Comparison of ENCODE assay signal across 20 mouse cellular contexts in the genomic region with DNA sequence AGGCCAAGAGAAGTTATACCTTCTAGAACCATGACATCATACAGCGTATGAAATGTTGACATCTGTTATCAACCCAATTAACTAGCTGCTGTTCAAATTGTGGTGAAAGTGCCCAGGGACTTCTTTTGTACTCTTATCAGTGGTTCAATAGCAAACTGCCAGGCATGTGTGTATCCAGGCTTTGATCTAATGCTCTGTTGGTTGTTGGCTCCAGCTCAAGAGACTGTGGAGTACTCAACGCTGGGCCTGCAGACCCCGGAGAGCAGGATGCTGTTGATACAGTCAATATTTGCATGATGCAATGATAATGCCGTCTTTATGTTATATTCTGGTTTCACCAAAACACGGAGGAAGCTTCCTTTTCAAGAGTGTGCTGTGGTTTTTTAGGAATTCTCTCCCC.
A peak's percentile ranks its signal among the peaks of the same experiment; 100 is the strongest.
DNase-seq lines count a peak whose midpoint lies in the region; ATAC-seq and TF ChIP-seq lines count a peak whose summit lies in the region.
"Had no signal": no experiment of that assay in that cellular context is flagged by ENCODE, and none has a peak within 500 bp of the region (broad histone marks: within the 10 kb centered on the region; RNA-seq: fewer than 3 reads in every experiment).

No protein-coding gene starts in this region.

- peak; percentile 21 for DNase-seq in heart, adult 11 months
- DNase-seq in heart, embryonic 10.5 days (ENCODE audit: low spot score), result no peak
- no peak for DNase-seq in lung, postnatal 36 days
- peak; percentile 20 for DNase-seq in brain, embryonic 14.5 days (ENCODE audit: low read depth)
- no peak for DNase-seq in spleen, adult 12 weeks (ENCODE audit: low spot score)
- DNase-seq in right cerebral cortex, postnatal 10 days (ENCODE audit: low spot score in 2 of 2), result no peak
- DNase-seq: adrenal gland, adult 2 months; adrenal gland, postnatal 25 days; cerebellum, adult 8-10 months; cerebellum, postnatal 25 days; gastrocnemius, postnatal 36 days; heart, adult 18-20 months; heart, postnatal 14 days had no signal

- 0 out of 2 replicates have a peak, but pooled peaks cover 4% of the 10 kb centered on the region for H3K4me1 ChIP-seq in heart, embryonic 10.5 days
- H3K4me1 ChIP-seq in lung, embryonic 15.5 days, result no peaks in the 10 kb centered on the region
- H3K4me1 ChIP-seq in stomach, embryonic 14.5 days (ENCODE audit: control insufficient read depth, insufficient read depth, low read length), result no peaks in the 10 kb centered on the region
- H3K4me1 ChIP-seq: embryonic facial prominence, embryonic 13.5 days; forebrain, embryonic 13.5 days; heart, embryonic 15.5 days had no signal

- no peak overlapping the region for H3K4me3 ChIP-seq in heart, embryonic 10.5 days
- no peak overlapping the region for H3K4me3 ChIP-seq in lung, embryonic 15.5 days
- H3K4me3 ChIP-seq in stomach, embryonic 14.5 days (ENCODE audit: low read depth, low read length), result no peak overlapping the region
- H3K4me3 ChIP-seq: embryonic facial prominence, embryonic 13.5 days; forebrain, embryonic 13.5 days; heart, embryonic 15.5 days; hindbrain, embryonic 13.5 days had no signal

- no peaks in the 10 kb centered on the region for H3K9me3 ChIP-seq in heart, embryonic 10.5 days
- no peaks in the 10 kb centered on the region for H3K9me3 ChIP-seq in lung, embryonic 15.5 days
- H3K9me3 ChIP-seq in stomach, embryonic 14.5 days (ENCODE audit: control insufficient read depth, low read depth, low read length), result no peaks in the 10 kb centered on the region
- H3K9me3 ChIP-seq: embryonic facial prominence, embryonic 13.5 days; forebrain, embryonic 13.5 days; heart, embryonic 15.5 days; hindbrain, embryonic 13.5 days had no signal

- no peak overlapping the region for H3K9ac ChIP-seq in lung, embryonic 15.5 days
- no peak overlapping the region for H3K9ac ChIP-seq in stomach, embryonic 14.5 days (replicated peaks; ENCODE audit: low read depth, low read length)
- H3K9ac ChIP-seq: embryonic facial prominence, embryonic 13.5 days; forebrain, embryonic 13.5 days; heart, embryonic 15.5 days; hindbrain, embryonic 13.5 days had no signal

- WGBS in heart, embryonic 10.5 days, result 31% methylated on average over 5 of the region's 5 CpGs
- WGBS in lung, embryonic 15.5 days, result 29% methylated on average over 5 of the region's 5 CpGs
- 54% methylated on average over 5 of the region's 5 CpGs for WGBS in stomach, embryonic 14.5 days

- no peak overlapping the region for H3K4me2 ChIP-seq in lung, embryonic 15.5 days
- no peak overlapping the region for H3K4me2 ChIP-seq in stomach, embryonic 14.5 days (replicated peaks; ENCODE audit: low read depth, low read length)
- H3K4me2 ChIP-seq: embryonic facial prominence, embryonic 13.5 days; forebrain, embryonic 13.5 days; heart, embryonic 11.5 days; heart, embryonic 15.5 days; hindbrain, embryonic 13.5 days had no signal

- TF ChIP-seq CTCF in brain, embryonic 14.5 days (IDR thresholded peaks at IDR 0.05; ENCODE audit: borderline replicate concordance, extremely low read depth, insufficient read depth, insufficient read length), result no peak

- no peak overlapping the region for H3K27ac ChIP-seq in heart, embryonic 10.5 days
- H3K27ac ChIP-seq in lung, embryonic 15.5 days, result peak overlapping the region; percentile 47; the same call in 1 of the 2 replicates
- H3K27ac ChIP-seq in stomach, embryonic 14.5 days (ENCODE audit: low read length), result no peak overlapping the region
- H3K27ac ChIP-seq: embryonic facial prominence, embryonic 13.5 days; forebrain, embryonic 13.5 days; heart, embryonic 15.5 days; hindbrain, embryonic 13.5 days had no signal

- no peak for TF ChIP-seq POLR2A in brain, embryonic 14.5 days (IDR thresholded peaks at IDR 0.05; ENCODE audit: borderline replicate concordance, extremely low read depth, insufficient read depth, insufficient read length, poor library complexity, severe bottlenecking)

- no peaks in the 10 kb centered on the region for H3K36me3 ChIP-seq in heart, embryonic 10.5 days
- H3K36me3 ChIP-seq in lung, embryonic 15.5 days, result no peaks in the 10 kb centered on the region
- no peaks in the 10 kb centered on the region for H3K36me3 ChIP-seq in stomach, embryonic 14.5 days (ENCODE audit: control insufficient read depth, insufficient read depth, low read length)
- H3K36me3 ChIP-seq: embryonic facial prominence, embryonic 13.5 days; heart, embryonic 15.5 days; hindbrain, embryonic 13.5 days had no signal

- ATAC-seq in lung, embryonic 15.5 days (ENCODE audit: borderline replicate concordance, extremely low read depth, low FRiP score, low TSS enrichment), result peak; percentile 92
- peak; percentile 89 for ATAC-seq in stomach, embryonic 14.5 days (ENCODE audit: insufficient number of reproducible peaks, insufficient read depth, low FRiP score, low read depth)
- ATAC-seq: forebrain, embryonic 13.5 days had no signal

- no peaks in the 10 kb centered on the region for H3K27me3 ChIP-seq in heart, embryonic 10.5 days (ENCODE audit: insufficient read depth, poor library complexity, severe bottlenecking)
- H3K27me3 ChIP-seq in lung, embryonic 15.5 days, result no peaks in the 10 kb centered on the region
- H3K27me3 ChIP-seq in stomach, embryonic 14.5 days (ENCODE audit: control insufficient read depth, insufficient read depth, low read length), result no peaks in the 10 kb centered on the region
- H3K27me3 ChIP-seq: embryonic facial prominence, embryonic 13.5 days; heart, embryonic 15.5 days; hindbrain, embryonic 13.5 days had no signal

Comparison
In these comparisons a context has a peak if more than half of its experiments do, and no peak if none do; other contexts are left out.
1. DNase-seq: peak in heart, adult 11 months (single experiment) and brain, embryonic 14.5 days (single experiment); none in heart, embryonic 10.5 days (single experiment), lung, postnatal 36 days (single experiment), spleen, adult 12 weeks (single experiment) and right cerebral cortex, postnatal 10 days (0 of 2).